Mouse (Mus musculus) heart, adult 8-10 months (tissue): ENCODE data around the gene Dgke. TPM values are rescaled to one million over a fixed set of nuclear protein-coding genes. Genes with fewer than 3 reads are reported as not detected.
"Not testable (repeated sequence)": the region's sequence is repeated elsewhere in the genome, so short reads cannot be mapped to it uniquely, and the experiment has no call there.

Experiments used
- DNase-seq: peaks from one replicate; pipeline ENCODE4 v3.0.0; 2022; ENCODE audit warnings: low spot score
- total RNA-seq, 4 experiments: library from RNA; stranded (reverse); gene quantifications; 2 replicates each; pipeline ENCODE4 v1.2.4; 2022

The Dgke gene
- total RNA-seq, 4 experiments from 2014 or later, result 7.6 to 14.8 (median 11.0) TPM

DNA sequence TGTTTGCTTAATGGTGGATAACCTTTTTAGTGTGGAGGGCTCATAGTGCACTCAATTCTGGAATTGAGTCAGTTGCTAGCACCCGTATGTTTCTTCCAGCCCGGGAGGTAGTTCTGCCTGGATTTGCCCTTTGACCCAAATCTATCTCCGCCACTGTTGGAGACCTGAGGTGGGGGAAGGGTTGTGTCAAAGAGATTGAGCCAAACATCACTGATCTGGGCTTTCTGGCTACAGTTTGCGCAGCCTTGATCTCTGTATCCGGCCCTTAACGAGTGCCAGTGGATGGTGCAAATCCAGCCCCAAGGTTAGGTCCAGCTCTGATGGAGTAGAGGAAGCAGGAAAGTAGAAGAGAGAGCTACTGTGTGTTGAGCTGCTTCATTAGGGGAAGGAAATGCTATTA is 63.6 kb downstream of the Dgke start:
- DNase-seq, result no peak

DNA sequence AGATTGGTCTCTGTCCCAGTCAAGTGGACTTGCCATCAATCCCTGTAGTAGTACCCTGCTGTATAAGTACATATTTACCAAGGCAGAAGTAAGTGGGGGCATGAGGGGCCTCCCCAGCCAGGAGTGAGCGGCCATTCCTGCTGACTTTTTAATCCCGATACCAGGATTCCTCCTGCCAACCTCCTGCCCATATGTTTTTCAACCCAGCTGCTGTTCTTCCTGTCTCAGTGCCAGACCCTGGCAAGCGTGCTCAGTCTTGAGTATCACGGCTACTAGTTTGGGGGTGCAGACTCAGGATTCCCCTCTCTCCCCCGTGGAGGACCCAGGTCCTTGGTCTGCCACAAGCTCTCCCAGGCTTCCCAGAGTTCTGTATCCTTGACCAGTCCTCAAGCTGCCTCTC is 64.0 kb downstream of the Dgke start:
- no peak for DNase-seq

- DNase-seq, result no peak
Observed at GRCm38 (mm10) chr11:89002068-89002467, 64.6 kb downstream of the Dgke start.

DNA sequence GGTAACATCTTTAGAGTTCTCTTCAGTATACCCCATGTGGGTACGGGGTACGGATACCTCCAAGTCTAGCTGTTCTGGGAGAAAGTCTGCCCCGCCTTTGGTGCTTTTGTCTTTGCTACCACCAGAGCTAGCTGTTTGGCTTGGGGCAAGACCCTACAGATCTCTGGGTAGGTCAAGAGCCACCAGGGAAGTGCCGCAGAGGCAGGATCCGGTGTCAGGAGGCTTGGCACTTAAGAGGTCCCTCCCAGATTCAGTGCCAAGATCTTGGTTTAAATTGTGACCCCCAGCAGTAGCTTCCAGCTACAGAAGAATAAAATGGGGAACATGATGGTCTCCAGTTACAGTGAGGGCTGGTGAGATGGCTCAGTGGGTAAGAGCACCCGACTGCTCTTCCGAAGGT is 65.1 kb downstream of the Dgke start:
- DNase-seq, result no peak

GRCm38 (mm10) chr11:89000527-89000819 is 66.2 kb downstream of the Dgke start:
- no peak for DNase-seq

GRCm38 (mm10) chr11:88999723-89000526 is 66.7 kb downstream of the Dgke start:
- DNase-seq, result no peak

DNA sequence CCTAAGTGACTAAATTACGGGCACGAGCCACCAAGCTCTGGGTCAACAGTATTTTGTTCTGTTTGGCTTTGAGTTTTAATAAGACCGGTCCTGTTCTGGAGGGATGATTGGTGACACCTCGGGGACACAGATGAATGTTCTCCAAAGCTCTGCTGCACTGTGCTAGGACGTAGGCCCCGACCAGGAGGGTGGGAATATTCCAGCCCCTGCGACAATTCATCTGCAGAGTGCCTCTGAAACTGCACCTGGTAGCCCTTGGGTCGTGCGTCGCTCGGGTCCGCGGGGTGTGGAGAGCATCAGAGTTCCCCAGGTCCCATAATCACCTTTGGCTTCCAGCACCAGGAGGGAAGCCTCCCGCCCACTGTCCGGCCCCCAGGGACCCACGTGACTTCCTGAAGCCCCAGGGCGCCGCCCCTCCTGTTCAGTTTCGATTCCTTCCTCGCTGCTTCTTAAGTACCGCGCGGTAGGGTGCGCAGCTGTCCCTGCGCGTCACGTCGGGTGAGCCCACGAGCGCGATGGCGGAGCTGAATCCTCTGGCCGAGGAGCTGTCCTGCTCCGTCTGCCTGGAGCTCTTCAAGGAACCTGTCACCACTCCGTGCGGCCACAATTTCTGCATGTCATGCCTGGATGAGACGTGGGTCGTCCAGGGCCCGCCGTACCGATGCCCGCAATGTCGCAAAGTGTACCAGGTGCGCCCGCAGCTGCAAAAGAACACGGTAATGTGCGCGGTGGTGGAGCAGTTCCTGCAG is 67.5 kb downstream of the Dgke start, which contains the start of gene Trim25:
Trim25 (plus strand) TSS at position 403 of the 749 bp plus-strand sequence.
- DNase-seq, result peak; percentile 96

DNA sequence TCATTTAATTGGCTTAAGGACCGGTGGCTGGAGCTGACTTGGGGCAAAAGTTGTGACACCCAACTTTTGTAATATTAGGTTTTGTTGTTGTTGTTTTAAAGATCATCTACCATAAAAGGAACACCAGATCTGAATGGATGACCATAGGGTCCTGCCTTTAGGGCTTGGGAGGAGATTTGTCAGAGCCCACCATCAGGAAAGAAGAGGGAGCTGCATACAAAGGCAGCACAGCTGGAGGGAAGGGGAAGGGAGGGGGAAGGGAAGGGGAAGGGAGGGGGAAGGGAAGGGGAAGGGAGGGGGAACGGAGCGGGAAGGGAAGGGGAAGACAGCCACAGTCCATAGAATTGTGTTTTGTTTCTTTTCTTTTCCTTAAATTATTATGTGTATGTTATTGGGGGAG is 68.2 kb downstream of the Dgke start:
- no peak for DNase-seq

- DNase-seq, result not testable (repeated sequence)
Observed at GRCm38 (mm10) chr11:88997343-88997742, 69.3 kb downstream of the Dgke start.

DNA sequence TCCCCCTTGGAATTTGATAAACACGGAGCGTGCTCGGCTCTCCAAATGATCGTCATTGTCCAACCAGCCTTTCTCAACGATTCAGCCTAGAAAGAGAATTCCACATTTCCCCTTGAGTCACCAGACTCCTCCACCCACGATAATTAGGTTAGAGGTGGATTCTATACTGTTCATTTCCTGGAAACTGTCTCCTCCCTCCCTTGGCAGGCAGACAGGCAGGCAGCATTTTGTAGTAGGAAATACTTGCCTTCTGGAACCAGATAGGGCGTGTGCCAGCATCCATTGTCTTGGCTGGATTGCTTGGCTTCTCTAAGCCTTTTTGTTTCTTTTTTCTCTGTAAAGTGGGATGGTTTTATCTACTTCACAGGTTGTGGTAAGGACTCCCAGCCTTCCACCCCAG is 70.2 kb downstream of the Dgke start:
- DNase-seq, result peak; percentile 66

DNA sequence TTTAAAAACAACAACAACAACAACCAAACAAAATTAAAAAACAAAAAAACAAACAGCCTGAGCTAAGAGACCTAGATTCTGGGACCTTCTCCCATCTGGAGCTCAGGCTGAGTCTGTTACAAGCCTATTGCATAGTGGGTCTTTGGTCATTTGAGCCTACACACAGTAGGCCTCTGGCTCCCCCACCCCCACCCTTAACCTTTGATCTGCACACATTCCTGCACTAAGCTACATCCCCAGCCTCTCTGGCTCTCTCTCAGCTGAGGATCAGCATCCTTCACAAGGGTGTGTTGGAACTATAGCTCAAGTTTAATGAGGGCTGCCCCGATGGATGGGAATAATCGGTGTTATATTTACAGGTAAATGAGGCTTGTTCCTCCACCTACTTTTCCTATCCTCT is 71.0 kb downstream of the Dgke start:
- no peak for DNase-seq

DNA sequence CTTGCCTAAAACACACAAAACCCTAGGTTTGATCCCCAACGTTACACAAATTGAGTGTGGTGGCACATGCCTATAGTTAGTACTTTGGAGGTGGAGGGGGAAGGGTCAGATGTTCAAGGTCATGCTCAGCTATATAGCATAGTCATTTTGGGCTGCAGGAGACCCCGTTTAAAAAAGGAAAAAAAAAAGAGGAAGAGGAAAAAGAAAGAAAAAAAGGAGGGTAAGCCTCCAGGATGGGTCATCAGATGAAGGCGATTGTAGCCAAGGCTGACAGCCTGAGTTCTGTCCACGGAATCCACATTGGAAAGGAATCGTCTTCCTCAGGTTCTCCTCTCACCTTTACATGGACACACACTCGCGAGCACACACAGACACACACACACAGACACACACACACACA is 72.2 kb downstream of the Dgke start:
- no peak for DNase-seq

DNA sequence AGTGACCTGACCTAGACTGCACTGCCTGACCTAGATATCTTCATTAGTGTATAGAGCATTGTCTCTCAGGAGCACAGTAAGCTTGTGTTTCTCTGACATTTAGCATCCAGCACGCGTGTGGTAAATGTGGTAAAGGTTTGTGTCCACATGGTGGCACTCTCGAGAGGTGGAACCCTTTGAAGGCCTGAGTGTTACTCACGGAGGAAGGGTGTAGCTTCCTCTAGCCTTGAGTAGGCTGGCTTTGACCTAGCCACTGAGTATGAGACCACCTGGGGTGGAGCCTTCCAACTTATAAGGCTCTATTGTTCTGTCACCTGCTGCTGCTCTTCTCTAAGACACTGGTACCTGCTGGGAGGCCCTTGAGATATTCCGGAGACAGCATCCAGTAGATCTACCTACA is 73.0 kb downstream of the Dgke start:
- peak; percentile 81 for DNase-seq

DNA sequence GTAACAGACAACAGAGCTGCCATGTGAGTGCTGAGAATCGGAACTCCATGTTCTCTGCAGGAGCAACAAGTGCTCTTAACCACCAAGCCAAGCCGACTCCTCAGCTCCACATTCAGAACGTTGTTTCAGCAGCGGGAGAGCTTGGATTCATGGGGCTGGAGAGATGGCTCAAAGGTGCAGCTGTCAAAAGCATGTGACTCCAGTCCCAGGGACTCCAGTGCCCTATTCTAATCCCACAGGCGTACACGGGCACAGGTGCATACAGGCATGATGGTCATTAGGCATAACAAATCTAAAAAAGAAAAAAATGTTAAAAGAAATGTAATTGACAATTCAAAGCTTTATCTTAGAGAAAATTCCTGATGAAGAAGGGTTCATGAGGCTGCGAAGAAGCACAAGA is 73.5 kb downstream of the Dgke start:
- DNase-seq, result no peak

- DNase-seq, result no peak
Observed at GRCm38 (mm10) chr11:88989530-88989929, 77.1 kb downstream of the Dgke start.

DNA sequence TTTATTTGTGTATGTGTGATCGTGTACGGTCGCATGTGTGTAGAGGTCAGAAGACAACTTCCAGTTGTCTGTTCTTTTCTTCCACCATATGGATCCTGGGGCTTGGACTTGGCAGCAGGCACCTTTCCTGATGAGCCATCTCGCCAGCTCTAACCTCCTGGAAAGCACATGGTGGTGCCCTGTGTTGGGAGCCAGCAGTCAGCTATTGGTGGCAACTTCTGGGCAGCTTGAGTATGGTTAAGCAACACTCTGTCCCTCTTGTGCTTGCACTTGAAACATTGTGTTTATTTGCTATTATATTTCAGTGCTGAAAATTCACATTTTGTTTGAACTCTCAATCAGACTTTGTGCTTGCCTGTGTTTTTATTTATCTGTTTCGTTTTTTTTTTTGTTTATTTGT is 77.7 kb downstream of the Dgke start:
- no peak for DNase-seq

DNA sequence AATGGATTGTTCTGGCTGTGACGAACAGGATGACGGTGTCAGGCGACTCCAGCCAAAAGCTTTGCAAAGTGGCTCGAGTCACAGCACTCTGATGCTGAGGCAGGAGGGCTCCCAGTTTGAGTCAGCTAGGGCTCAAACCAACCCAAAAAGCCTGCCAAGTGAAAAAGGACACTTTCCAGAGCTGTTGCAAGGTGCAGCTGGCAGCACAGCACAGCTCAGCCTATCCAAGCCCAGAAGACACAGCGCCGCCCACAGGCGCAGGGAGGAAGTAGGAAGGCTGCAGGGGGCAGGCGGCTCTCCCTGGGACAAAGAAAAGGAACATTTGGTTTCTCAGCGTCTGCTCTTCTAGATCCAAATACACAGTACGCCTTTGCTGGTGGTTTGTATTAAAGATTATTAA is 80.0 kb downstream of the Dgke start:
- DNase-seq, result no peak

Other genes starting within 250 kb of the Dgke start
- gene Akap1, start 202.3 kb downstream of the Dgke start, total RNA-seq, result 100 to 1,000 TPM; 113 to 148 (median 138) TPM
- 10 to 100 TPM; 11.8 to 13.1 (median 12.8) TPM for gene Scpep1, start 111.4 kb downstream of the Dgke start, total RNA-seq
- not detected for gene Elobl, start 99.9 kb downstream of the Dgke start, total RNA-seq
- gene Coil, start 96.6 kb downstream of the Dgke start, total RNA-seq, result 1 to 10 TPM; 4.2 to 5.4 (median 4.8) TPM
- gene Trim25, start 67.5 kb downstream of the Dgke start, total RNA-seq, result 10 to 100 TPM; 16.8 to 21.3 (median 17.1) TPM
- under 1 TPM in 1 of 4 experiments, not detected in 3; 0.60 TPM for gene Gm525, start 7.0 kb upstream of the Dgke start, total RNA-seq
- gene Nog, start 235.5 kb upstream of the Dgke start, total RNA-seq, result under 1 TPM in 3 of 4 experiments, not detected in 1; 0.19 to 0.52 (median 0.52) TPM